Mouse (Mus musculus) intestine, embryonic 15.5 days (tissue): ENCODE measurements at regions not wholly inside any gene's neighbourhood (a gene's known extent, or its start where the extent isn't known, plus 50 kb on each side); places are given as distances from the start of the nearest gene placed in this dataset.

Source experiments
- ATAC-seq: fragments of 200-750 bp; cut with Nextera tagmentation; 2 replicates; pipeline ENCODE4 v1.8.0; 2017; ENCODE audit warnings: moderate TSS enrichment, moderate library complexity
- H3K27ac ChIP-seq: fragments of 300-500 bp; sonication (generic); 2 replicates; pipeline ENCODE4 v1.5.1; 2015; ENCODE audit warnings: mild to moderate bottlenecking, inconsistent platforms
- H3K27me3 ChIP-seq: fragments of 300-500 bp; sonication (generic); replicated peaks from 2 replicates; pipeline ENCODE4 v1.6.1; 2015; ENCODE audit warnings: inconsistent platforms
- H3K36me3 ChIP-seq: fragments of 300-500 bp; sonication (generic); 2 replicates; pipeline ENCODE4 v1.6.1; 2015; ENCODE audit warnings: inconsistent platforms
- H3K4me1 ChIP-seq: fragments of 300-500 bp; sonication (generic); replicated peaks from 2 replicates; pipeline ENCODE4 v1.6.1; 2015; ENCODE audit warnings: inconsistent platforms
- H3K4me2 ChIP-seq: fragments of 300-500 bp; sonication (generic); replicated peaks from 2 replicates; pipeline ENCODE4 v1.6.1; 2015; ENCODE audit warnings: mild to moderate bottlenecking, inconsistent platforms
- H3K4me3 ChIP-seq: fragments of 300-500 bp; sonication (generic); replicated peaks from 2 replicates; pipeline ENCODE4 v1.5.1; 2015; ENCODE audit warnings: inconsistent platforms
- H3K9ac ChIP-seq: fragments of 300-500 bp; sonication (generic); 2 replicates; pipeline ENCODE4 v1.6.1; 2015; ENCODE audit warnings: inconsistent platforms
- H3K9me3 ChIP-seq: fragments of 300-500 bp; sonication (generic); 2 replicates; pipeline ENCODE4 v1.6.1; 2016; ENCODE audit warnings: inconsistent platforms
- WGBS: fragments of 180-500 bp; shearing (Covaris S2); methylation state at CpG from one replicate; pipeline ENCODE4 v1.1.7; 2015; 5-methylcytosine and 5-hydroxymethylcytosine counted together

DNA sequence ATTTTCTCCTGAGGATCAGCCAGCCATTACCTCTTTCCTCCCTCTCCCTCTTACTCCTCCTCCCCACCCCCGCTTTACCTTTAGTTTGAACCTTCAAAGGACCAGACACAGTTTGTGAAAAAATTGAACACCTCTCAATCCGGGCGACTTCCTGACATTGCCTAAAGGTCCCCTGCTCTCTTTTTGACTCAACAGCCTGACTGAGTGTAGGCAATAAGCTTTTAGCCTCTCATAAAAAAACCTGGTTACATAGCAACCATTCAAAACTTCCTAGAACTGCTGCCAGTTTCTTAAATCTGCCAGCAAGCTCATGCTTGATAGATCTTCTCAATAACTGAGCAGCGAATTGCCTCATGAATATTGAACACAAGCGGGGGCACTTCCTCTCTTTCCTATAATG, 71.7 kb downstream of the Zfp945 start:
- no peaks in the 10 kb centered on the region for H3K27me3 ChIP-seq
- H3K4me1 ChIP-seq = no peaks in the 10 kb centered on the region
- H3K9me3 ChIP-seq = no peaks in the 10 kb centered on the region
- H3K27ac ChIP-seq = no peak overlapping the region
- H3K4me2 ChIP-seq = no peak overlapping the region
- no peak for ATAC-seq
- WGBS = 79% methylated on average over 5 of the region's 5 CpGs
- no peak overlapping the region for H3K9ac ChIP-seq
- no peak overlapping the region for H3K4me3 ChIP-seq
- H3K36me3 ChIP-seq = no peaks in the 10 kb centered on the region

GRCm38 (mm10) chr17:22784481-22784880, 82.5 kb downstream of the Zfp945 start:
- no peak overlapping the region for H3K4me2 ChIP-seq
- H3K27ac ChIP-seq = no peak overlapping the region
- no peak overlapping the region for H3K4me3 ChIP-seq
- no peak overlapping the region for H3K9ac ChIP-seq
- no peak for ATAC-seq
- H3K36me3 ChIP-seq = no peaks in the 10 kb centered on the region; the same call in 1 of the 2 replicates
- no peaks in the 10 kb centered on the region for H3K27me3 ChIP-seq
- H3K4me1 ChIP-seq = no peaks in the 10 kb centered on the region
- WGBS = 92% methylated on average over 2 of the region's 2 CpGs
- no peaks in the 10 kb centered on the region for H3K9me3 ChIP-seq

DNA sequence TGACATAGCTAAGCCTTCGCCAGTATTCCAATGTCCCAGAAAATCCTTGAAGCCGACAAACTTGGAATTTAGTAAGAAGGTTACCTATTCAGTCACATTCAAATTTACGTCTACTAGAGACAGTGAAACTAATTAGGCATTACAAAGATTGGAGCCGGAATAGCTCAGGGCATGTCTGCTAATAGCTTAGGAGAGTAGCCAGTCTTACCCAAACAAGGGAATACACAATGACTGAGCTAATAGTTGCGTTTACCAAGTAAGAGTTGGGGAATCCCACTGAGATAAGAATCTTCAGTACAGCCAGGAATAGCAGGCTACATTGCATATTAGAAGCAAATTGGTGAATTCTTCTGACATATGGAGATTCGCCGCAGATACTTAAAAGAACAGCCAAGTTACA, 121.2 kb downstream of the Zfp945 start:
- Histone ChIP-seq H3K4me2 (no peak overlapping the region), H3K27me3 (no peaks in the 10 kb centered on the region), H3K27ac (no peak overlapping the region), H3K9ac (no peak overlapping the region), H3K4me3 (no peak overlapping the region), H3K36me3 (no peaks in the 10 kb centered on the region), H3K4me1 (no peaks in the 10 kb centered on the region), H3K9me3 (no peaks in the 10 kb centered on the region)
- WGBS = 65% methylated on average over 7 of the region's 7 CpGs
- no peak for ATAC-seq

GRCm38 (mm10) chr17:22739581-22740178, 127.3 kb downstream of the Zfp945 start:
- peak overlapping the region; percentile 65 for H3K9ac ChIP-seq
- H3K4me1 ChIP-seq = no peaks in the 10 kb centered on the region
- H3K9me3 ChIP-seq = no peaks in the 10 kb centered on the region
- ATAC-seq = peak; percentile 97
- H3K27me3 ChIP-seq = no peaks in the 10 kb centered on the region
- peak overlapping the region; percentile 72 for H3K4me2 ChIP-seq
- under 1% methylated on average over 25 of the region's 25 CpGs for WGBS
- peak overlapping the region; percentile 63 for H3K4me3 ChIP-seq
- H3K27ac ChIP-seq = peak overlapping the region; percentile 87
- no peaks in the 10 kb centered on the region for H3K36me3 ChIP-seq

DNA sequence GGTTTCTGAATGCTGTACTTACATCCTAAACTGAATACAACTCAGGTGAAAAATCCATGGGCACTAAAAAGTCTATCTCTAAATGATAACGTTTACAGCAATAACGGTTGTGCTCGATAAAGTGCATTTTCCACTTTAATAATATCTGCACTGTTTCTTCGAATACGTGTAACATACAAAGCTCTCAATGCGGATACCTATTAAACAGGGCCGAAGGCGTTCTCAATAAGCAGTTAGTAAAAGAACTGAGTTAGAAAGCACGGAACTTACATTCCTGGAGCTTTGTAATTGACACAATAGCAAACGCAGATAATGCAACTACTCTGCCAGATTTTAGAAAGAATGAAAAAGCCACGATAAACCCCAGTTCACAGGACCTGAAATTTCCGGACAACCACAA, 127.8 kb downstream of the Zfp945 start:
- 7% methylated on average over 12 of the region's 12 CpGs for WGBS
- H3K9me3 ChIP-seq = no peaks in the 10 kb centered on the region
- ATAC-seq = peak; percentile 50

DNA sequence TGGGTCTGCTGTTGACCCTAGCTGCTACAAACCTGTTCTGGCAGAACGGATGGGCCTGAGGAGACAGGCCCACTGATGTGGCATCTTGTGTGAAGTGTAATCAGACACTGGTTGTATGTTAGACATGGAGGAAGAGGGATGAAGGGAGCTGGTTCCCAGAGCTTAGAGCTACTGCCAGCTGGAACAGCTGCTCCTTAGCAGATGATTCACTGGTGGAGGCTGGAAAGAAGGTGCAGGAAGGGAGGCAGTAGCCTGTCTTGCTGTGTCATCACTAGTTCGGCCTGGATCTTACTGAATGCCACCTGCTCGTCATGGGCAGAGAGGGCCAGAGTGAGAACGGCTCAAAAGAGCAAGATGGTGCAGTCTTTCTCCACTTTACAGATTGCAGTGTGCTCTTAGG, 130.6 kb downstream of the Zfp945 start:
- H3K27me3 ChIP-seq = no peaks in the 10 kb centered on the region
- 90% methylated on average over 4 of the region's 4 CpGs for WGBS
- H3K36me3 ChIP-seq = no peaks in the 10 kb centered on the region
- no peaks in the 10 kb centered on the region for H3K4me1 ChIP-seq
- H3K9me3 ChIP-seq = no peaks in the 10 kb centered on the region
- no peak for ATAC-seq
- H3K9ac ChIP-seq = no peak overlapping the region
- no peak overlapping the region for H3K4me2 ChIP-seq
- H3K4me3 ChIP-seq = no peak overlapping the region
- H3K27ac ChIP-seq = no peak overlapping the region

More for the DNA sequence above, 127.8 kb downstream of the Zfp945 start:
- H3K4me1 ChIP-seq = no peaks in the 10 kb centered on the region
- H3K4me2 ChIP-seq = peak overlapping the region; percentile 72
- no peaks in the 10 kb centered on the region for H3K27me3 ChIP-seq
- H3K36me3 ChIP-seq = no peaks in the 10 kb centered on the region
- peak overlapping the region; percentile 63 for H3K4me3 ChIP-seq
- peak overlapping the region; percentile 87 for H3K27ac ChIP-seq
- peak overlapping the region; percentile 65 for H3K9ac ChIP-seq
